Mouse (Mus musculus) G1E (cell line): ENCODE results near the gene Fgfr2.

Source experiments
- CTCF ChIP-seq: IDR thresholded peaks from 2 replicates; pipeline ENCODE4 v1.5.1; 2012; ENCODE audit warnings: low read depth, low read length, inconsistent platforms, mixed read lengths
- TAL1 ChIP-seq: conservative IDR thresholded peaks from 2 replicates; pipeline ENCODE4 v1.6.1; 2012; ENCODE audit warnings: low read depth, low read length, inconsistent platforms, mixed read lengths

DNA sequence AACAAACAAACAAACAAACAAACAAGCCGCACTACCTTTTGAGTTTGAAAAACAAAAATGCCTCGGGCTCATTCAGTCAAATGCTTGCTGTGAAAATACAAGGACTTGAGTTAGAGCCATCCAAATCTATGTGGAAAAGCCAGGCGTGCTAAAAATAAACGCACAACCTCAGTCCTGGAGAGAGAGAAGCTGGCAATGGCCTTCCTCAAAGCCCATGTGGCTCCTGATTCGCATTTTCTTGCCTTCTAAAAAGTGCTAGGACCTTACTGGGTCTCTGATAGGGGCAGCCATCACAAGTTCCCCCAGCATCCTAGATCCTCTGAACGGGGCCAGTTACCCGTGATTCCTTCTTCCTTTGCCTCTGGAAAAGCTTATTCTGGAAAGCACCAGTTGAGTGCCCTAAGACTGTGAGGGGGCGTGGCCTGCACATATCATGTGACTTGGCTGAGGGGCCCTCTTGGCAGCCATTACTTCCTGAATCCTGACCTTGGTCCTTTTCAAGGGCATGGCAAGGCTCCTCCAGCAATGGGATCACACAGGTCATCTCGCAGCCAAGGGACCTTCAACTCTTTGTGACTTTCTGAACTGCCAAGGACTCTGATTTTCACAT is 226.8 kb downstream of the Fgfr2 start:
- TF ChIP-seq CTCF = no peak
- TF ChIP-seq TAL1 = no peak
